Mouse (Mus musculus) megakaryocyte, embryonic 14.5 days (primary cell): Measurements from ENCODE around the gene Usf1.

Experiments used
- FLI1 ChIP-seq: IDR thresholded peaks from 2 replicates; pipeline ENCODE4 v1.6.1; 2012; ENCODE audit warnings: low read length, inconsistent platforms, mixed read lengths
- GATA1 ChIP-seq: IDR thresholded peaks from 3 replicates; pipeline ENCODE4 v1.6.1; 2012; ENCODE audit warnings: mixed read lengths, low read length, inconsistent platforms, borderline replicate concordance

- TF ChIP-seq GATA1 (no peak), FLI1 (no peak)
Measured at GRCm38 (mm10) chr1:171382096-171382620, 29.0 kb upstream of the Usf1 start.
